Mouse (Mus musculus): ENCODE measurements around the gene I830077J02Rik. TPM values are rescaled to one million over a fixed set of nuclear protein-coding genes. Genes with fewer than 3 reads are reported as not detected.

The I830077J02Rik gene
- polyA plus RNA-seq, 1 experiment from 2014 or later: 0.76 TPM

DNA sequence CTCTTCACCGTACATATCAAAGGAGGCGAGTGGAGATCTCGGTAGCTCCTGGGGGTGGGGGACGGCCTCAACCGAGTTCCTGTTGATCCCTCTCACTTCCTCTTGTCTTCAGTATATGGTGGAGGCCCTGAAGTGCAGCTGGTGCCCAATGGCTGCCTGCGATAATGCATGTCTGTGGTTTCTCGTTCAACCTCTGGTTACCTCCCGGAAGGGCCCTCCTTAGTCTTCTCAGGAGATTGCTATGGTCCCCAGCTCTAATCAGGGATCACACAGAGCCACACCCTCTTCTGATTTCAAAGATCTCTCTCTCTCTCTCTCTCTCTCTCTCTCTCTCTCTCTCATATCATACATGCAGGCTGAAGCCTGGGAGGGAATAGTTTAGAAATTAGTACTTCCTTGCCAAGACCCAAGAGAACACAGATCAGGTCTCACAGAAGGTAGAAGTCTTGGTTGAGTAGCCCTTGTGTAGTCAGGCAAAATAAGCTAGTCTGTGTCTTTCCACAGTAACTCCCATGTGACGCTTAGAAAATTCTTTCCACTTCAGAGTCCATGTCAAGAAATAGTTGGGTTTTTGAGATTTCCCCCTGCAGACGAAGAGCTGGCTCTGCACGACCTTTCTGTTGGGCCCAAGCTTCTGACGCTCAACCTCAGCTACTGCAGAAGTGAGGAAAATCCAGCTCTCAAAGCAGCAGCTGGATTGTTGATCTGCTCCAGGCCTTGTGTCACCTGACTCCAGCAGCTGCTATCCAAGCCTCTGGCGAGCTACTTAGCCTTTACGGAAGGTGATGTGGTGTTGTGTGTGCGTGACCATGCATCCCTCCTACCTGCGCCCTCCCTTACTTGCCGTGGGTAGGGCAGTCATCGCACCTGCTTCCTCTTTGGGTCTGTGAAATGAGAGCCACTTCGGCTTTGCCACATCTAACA, 39.6 kb downstream of the I830077J02Rik start:
- WGBS: 89% methylated on average over 19 of the region's 19 CpGs
- no peak overlapping the region for H3K4me3 ChIP-seq (ENCODE audit: low read depth, low read length)
- H3K4me2 ChIP-seq (ENCODE audit: low read depth): no peak overlapping the region
- no peaks in the 10 kb centered on the region for H3K4me1 ChIP-seq (ENCODE audit: control insufficient read depth, insufficient read depth, low read length)
- ATAC-seq (ENCODE audit: insufficient read depth, low FRiP score, low TSS enrichment): no peak
- no peaks in the 10 kb centered on the region for H3K9me3 ChIP-seq (ENCODE audit: control insufficient read depth, low read length)
- no peaks in the 10 kb centered on the region for H3K27me3 ChIP-seq (ENCODE audit: control insufficient read depth, insufficient read depth, low read length)
- H3K27ac ChIP-seq (ENCODE audit: low read depth, low read length): no peak overlapping the region
- DNase-seq (ENCODE audit: low spot score): no peak
- no peaks in the 10 kb centered on the region for H3K36me3 ChIP-seq (ENCODE audit: control insufficient read depth, insufficient read depth, low read length)
- H3K9ac ChIP-seq (ENCODE audit: low read length): no peak overlapping the region

DNA sequence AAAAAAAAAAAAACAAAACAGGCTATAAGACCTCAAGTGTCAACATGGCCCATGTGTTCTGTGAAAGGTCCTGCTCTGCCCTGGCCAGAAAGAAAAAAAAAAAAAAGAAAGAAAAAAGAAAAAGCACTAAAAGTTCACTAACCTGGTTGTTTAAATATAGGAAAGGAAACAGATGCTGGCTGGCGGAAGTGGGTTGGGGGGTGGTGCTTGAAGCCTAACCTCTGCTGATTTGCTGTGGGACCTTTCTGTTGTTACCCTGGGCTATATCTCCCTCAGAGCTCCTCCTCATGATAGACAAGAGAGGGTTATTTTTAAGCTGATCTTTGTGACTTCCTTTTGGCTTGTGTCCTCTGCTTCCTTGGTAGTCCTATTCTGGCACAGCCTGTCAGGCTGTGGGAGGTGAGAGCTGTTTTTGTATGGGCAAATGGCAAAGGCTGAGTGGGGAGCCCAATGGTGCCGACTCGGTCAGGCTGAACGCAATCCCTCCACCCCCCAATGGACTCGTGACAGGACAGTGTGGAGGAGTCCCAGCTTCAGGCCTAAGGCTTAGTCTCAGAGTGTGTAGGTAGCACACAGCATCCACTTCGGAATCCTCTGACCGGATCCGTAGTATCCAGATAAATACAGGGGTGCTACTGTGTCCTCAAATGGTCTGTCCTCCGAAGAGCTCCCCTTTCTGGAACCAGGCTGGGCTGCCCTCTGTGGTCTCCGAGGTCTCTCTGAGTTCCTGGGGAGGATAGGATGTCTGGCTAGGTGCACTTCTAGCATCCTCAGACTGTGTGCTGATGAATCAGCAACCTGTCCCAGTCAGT, 40.5 kb downstream of the I830077J02Rik start:
- WGBS: 81% methylated on average over 10 of the region's 10 CpGs
- Histone ChIP-seq H3K4me1 (ENCODE audit: control insufficient read depth, insufficient read depth, low read length) (no peaks in the 10 kb centered on the region), H3K4me2 (ENCODE audit: low read depth) (no peak overlapping the region), H3K4me3 (ENCODE audit: low read depth, low read length) (no peak overlapping the region), H3K9me3 (ENCODE audit: control insufficient read depth, low read length) (no peaks in the 10 kb centered on the region), H3K27ac (ENCODE audit: low read depth, low read length) (no peak overlapping the region), H3K9ac (ENCODE audit: low read length) (no peak overlapping the region), H3K36me3 (ENCODE audit: control insufficient read depth, insufficient read depth, low read length) (no peaks in the 10 kb centered on the region), H3K27me3 (ENCODE audit: control insufficient read depth, insufficient read depth, low read length) (no peaks in the 10 kb centered on the region)
- ATAC-seq (ENCODE audit: insufficient read depth, low FRiP score, low TSS enrichment) (no peak), DNase-seq (ENCODE audit: low spot score) (no peak)

DNA sequence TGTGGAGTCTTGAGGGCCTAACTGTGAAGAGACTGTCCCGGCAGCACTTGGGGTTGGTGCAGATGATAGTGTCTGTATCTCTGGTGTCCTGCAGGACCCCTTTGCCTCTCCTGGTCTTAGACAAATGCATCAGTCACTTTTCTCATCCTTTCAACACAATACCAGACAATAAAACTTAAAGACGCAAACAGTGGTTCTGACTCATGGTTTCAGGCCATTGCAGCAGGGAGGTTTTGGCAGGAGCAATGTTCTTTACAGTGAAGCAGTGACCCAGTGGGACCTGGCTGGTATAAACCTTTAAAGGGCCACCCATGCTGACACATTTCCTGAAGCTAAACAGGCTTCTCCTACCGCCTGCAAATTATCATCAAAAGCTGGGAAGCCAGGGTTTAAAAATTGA, 41.3 kb downstream of the I830077J02Rik start:
- Histone ChIP-seq H3K4me1 (ENCODE audit: control insufficient read depth, insufficient read depth, low read length) (no peaks in the 10 kb centered on the region), H3K4me2 (ENCODE audit: low read depth) (no peak overlapping the region), H3K9ac (ENCODE audit: low read length) (no peak overlapping the region), H3K27ac (ENCODE audit: low read depth, low read length) (no peak overlapping the region), H3K4me3 (ENCODE audit: low read depth, low read length) (no peak overlapping the region), H3K27me3 (ENCODE audit: control insufficient read depth, insufficient read depth, low read length) (no peaks in the 10 kb centered on the region), H3K9me3 (ENCODE audit: control insufficient read depth, low read length) (no peaks in the 10 kb centered on the region), H3K36me3 (ENCODE audit: control insufficient read depth, insufficient read depth, low read length) (no peaks in the 10 kb centered on the region)
- DNase-seq (ENCODE audit: low spot score) (no peak), ATAC-seq (ENCODE audit: insufficient read depth, low FRiP score, low TSS enrichment) (no peak)
- WGBS: 82% methylated on average over 3 of the region's 3 CpGs

DNA sequence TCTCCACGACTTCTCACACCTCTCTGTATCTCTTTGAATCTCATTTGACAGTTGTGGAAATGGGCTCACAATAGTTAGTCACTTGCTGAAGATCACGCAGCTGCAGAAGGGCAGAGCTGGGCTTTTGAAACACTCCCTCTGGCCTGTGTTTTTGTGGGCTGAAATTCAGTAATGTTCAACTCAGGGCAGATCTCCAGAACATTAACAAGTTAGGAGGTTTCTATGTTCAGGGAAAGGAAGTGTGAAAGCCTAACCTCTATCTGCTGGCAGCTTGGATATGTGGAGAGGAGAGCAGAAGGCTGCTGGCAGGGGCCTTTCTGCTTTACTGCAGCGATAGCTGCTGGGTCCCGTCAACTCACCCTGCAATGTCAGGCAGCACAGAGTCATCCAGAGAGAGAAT, 42.2 kb downstream of the I830077J02Rik start:
- ATAC-seq (ENCODE audit: insufficient read depth, low FRiP score, low TSS enrichment): no peak
- H3K9ac ChIP-seq (ENCODE audit: low read length): no peak overlapping the region
- H3K27me3 ChIP-seq (ENCODE audit: control insufficient read depth, insufficient read depth, low read length): no peaks in the 10 kb centered on the region
- no peaks in the 10 kb centered on the region for H3K36me3 ChIP-seq (ENCODE audit: control insufficient read depth, insufficient read depth, low read length)
- no peak overlapping the region for H3K27ac ChIP-seq (ENCODE audit: low read depth, low read length)
- 79% methylated on average over 4 of the region's 4 CpGs for WGBS
- H3K4me1 ChIP-seq (ENCODE audit: control insufficient read depth, insufficient read depth, low read length): no peaks in the 10 kb centered on the region
- no peak for DNase-seq (ENCODE audit: low spot score)
- H3K4me3 ChIP-seq (ENCODE audit: low read depth, low read length): no peak overlapping the region
- H3K4me2 ChIP-seq (ENCODE audit: low read depth): no peak overlapping the region
- H3K9me3 ChIP-seq (ENCODE audit: control insufficient read depth, low read length): no peaks in the 10 kb centered on the region

DNA sequence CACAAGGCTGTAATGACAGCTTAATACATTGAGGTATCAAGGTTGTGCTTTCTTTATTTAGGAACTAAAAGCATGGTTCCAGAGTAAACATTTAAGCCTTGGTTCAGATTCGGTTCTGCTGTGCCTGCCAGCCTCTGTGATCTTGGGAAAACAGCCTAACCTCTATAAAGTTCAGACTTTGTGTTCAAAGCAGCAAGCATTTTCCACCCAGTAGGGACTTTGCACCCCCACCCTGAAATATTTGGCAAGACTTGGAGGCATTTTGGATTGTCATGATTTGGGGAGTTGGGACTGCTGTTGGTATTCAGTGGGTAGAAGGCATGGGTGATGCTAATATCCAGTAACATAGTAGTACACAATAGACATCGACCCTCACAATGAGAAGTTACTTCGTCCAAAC, 43.5 kb downstream of the I830077J02Rik start:
- H3K9ac ChIP-seq (ENCODE audit: low read length): no peak overlapping the region
- H3K4me3 ChIP-seq (ENCODE audit: low read depth, low read length): no peak overlapping the region
- no peaks in the 10 kb centered on the region for H3K36me3 ChIP-seq (ENCODE audit: control insufficient read depth, insufficient read depth, low read length)
- no peaks in the 10 kb centered on the region for H3K9me3 ChIP-seq (ENCODE audit: control insufficient read depth, low read length)
- no peak for ATAC-seq (ENCODE audit: insufficient read depth, low FRiP score, low TSS enrichment)
- 79% methylated on average over 3 of the region's 3 CpGs for WGBS
- no peak overlapping the region for H3K4me2 ChIP-seq (ENCODE audit: low read depth)
- no peaks in the 10 kb centered on the region for H3K27me3 ChIP-seq (ENCODE audit: control insufficient read depth, insufficient read depth, low read length)
- no peak for DNase-seq (ENCODE audit: low spot score)
- H3K4me1 ChIP-seq (ENCODE audit: control insufficient read depth, insufficient read depth, low read length): no peaks in the 10 kb centered on the region
- H3K27ac ChIP-seq (ENCODE audit: low read depth, low read length): no peak overlapping the region

DNA sequence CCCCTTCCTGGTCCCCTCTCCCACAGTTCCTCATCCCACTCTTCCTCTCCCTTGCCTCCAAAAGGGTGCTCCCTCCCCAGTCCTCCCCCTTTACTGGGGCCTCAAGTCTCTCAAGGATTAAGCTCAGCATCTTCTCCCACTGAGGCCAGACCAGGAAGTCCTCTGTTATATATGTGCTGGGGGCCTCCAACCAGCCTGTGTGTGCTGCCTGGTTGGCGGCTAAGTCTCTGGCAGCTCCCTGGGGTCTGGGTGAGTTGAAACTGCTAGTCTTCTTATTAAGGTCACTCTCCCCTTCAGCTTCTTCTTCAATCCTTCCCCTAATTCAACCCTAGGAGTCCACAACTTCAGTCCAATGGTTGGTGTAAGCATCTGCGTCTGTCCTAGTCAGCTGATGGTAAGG, 49.4 kb downstream of the I830077J02Rik start:
- 93% methylated on average over 2 of the region's 2 CpGs for WGBS
- H3K36me3 ChIP-seq (ENCODE audit: control insufficient read depth, insufficient read depth, low read length): no peaks in the 10 kb centered on the region
- no peak overlapping the region for H3K4me3 ChIP-seq (ENCODE audit: low read depth, low read length)
- DNase-seq (ENCODE audit: low spot score) (no peak), ATAC-seq (ENCODE audit: insufficient read depth, low FRiP score, low TSS enrichment) (no peak)
- no peaks in the 10 kb centered on the region for H3K4me1 ChIP-seq (ENCODE audit: control insufficient read depth, insufficient read depth, low read length)
- no peaks in the 10 kb centered on the region for H3K27me3 ChIP-seq (ENCODE audit: control insufficient read depth, insufficient read depth, low read length)
- H3K9me3 ChIP-seq (ENCODE audit: control insufficient read depth, low read length): no peaks in the 10 kb centered on the region
- no peak overlapping the region for H3K9ac ChIP-seq (ENCODE audit: low read length)
- H3K4me2 ChIP-seq (ENCODE audit: low read depth): no peak overlapping the region
- no peak overlapping the region for H3K27ac ChIP-seq (ENCODE audit: low read depth, low read length)

DNA sequence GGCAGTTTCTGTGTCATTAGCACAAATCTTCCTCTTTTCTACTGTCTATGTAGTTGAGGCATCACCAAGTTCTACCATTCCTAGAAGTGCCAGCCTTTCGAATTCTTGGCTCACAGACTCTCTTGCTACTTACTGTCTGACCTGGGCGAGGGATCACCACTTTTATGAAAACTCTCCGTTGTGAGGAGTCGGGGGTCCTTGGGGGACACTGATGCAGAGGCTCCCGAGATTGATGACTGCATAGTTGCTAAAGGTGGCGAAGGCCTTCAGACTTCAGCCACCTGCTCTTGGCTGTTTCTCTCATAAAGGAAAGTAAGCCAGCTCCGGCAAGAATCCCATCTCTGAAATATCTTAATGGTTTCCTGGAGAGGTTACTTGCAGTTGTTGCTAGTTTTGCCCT, 50.4 kb downstream of the I830077J02Rik start:
- Histone ChIP-seq H3K4me1 (ENCODE audit: control insufficient read depth, insufficient read depth, low read length) (no peaks in the 10 kb centered on the region), H3K4me3 (ENCODE audit: low read depth, low read length) (no peak overlapping the region), H3K27ac (ENCODE audit: low read depth, low read length) (no peak overlapping the region), H3K36me3 (ENCODE audit: control insufficient read depth, insufficient read depth, low read length) (no peaks in the 10 kb centered on the region), H3K4me2 (ENCODE audit: low read depth) (no peak overlapping the region), H3K27me3 (ENCODE audit: control insufficient read depth, insufficient read depth, low read length) (no peaks in the 10 kb centered on the region), H3K9ac (ENCODE audit: low read length) (no peak overlapping the region), H3K9me3 (ENCODE audit: control insufficient read depth, low read length) (no peaks in the 10 kb centered on the region)
- ATAC-seq (ENCODE audit: insufficient read depth, low FRiP score, low TSS enrichment) (no peak), DNase-seq (ENCODE audit: low spot score) (no peak)
- WGBS: 88% methylated on average over 7 of the region's 7 CpGs

DNA sequence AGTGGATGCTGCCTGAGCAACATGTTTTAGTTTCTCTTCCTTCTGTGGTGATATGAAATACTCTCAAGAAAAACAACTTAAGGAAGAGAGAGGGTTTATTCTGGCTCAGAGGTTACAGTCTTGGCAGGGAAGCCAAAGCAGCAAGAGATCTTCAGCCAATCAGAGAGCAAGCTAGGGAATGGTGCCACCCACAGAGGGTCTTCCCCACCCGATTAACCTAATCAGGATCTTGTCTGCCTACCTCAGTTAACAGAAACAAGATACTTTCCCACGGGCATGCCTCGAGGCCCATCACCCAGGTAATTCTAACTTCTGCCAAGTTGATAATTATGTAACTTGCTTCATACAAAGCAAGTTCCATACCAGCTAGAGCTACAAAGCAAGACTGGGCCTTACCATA, 52.0 kb downstream of the I830077J02Rik start:
- Histone ChIP-seq H3K27ac (ENCODE audit: low read depth, low read length) (no peak overlapping the region), H3K9ac (ENCODE audit: low read length) (no peak overlapping the region), H3K4me3 (ENCODE audit: low read depth, low read length) (no peak overlapping the region), H3K9me3 (ENCODE audit: control insufficient read depth, low read length) (no peaks in the 10 kb centered on the region), H3K4me2 (ENCODE audit: low read depth) (no peak overlapping the region), H3K27me3 (ENCODE audit: control insufficient read depth, insufficient read depth, low read length) (no peaks in the 10 kb centered on the region), H3K36me3 (ENCODE audit: control insufficient read depth, insufficient read depth, low read length) (no peaks in the 10 kb centered on the region), H3K4me1 (ENCODE audit: control insufficient read depth, insufficient read depth, low read length) (no peaks in the 10 kb centered on the region)
- 77% methylated on average over 3 of the region's 3 CpGs for WGBS
- DNase-seq (ENCODE audit: low spot score): no peak
- ATAC-seq (ENCODE audit: insufficient read depth, low FRiP score, low TSS enrichment): no peak

All from neural tube, embryonic 11.5 days (tissue).